Mouse (Mus musculus): ENCODE measurements around the gene Sem1.
"Not testable (repeated sequence)": the region's sequence is repeated elsewhere in the genome, so short reads cannot be mapped to it uniquely, and the experiment has no call there.

Sem1 gene

GRCm38 (mm10) chr6:6578304-6579149 lies at the start of gene Sem1:
Sem1 (minus strand) TSS chr6:6578663.
- DNase-seq (ENCODE audit: low spot score), result peak; percentile 88

GRCm38 (mm10) chr6:6622846-6623749 lies 44.6 kb upstream of the Sem1 start:
- DNase-seq (ENCODE audit: low spot score), result peak; percentile 19

- no peak for DNase-seq (ENCODE audit: low spot score)
Observed at GRCm38 (mm10) chr6:6603561-6604544, 25.4 kb upstream of the Sem1 start.

- DNase-seq (ENCODE audit: low spot score), result peak; percentile 22
Observed at GRCm38 (mm10) chr6:6586313-6586712, 7.8 kb upstream of the Sem1 start.

DNA sequence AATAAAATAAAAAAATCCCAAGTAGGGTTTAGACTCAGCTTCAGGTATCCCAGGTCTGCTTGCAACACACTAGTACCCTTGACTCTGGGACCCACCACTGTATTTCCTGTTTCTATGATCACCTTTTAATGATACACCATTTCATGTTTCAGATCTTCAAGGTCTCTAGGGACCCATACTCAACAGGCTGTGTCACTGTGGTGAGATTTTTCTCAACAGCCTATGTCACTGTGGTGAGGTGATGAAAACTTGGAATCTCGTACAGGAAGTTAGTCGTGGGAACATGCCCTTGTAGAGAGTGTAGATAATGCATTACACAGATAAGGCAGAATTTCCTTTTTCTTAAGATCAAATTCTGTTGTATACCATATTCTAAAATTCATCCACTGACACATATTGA lies 3.4 kb upstream of the Sem1 start:
- no peak for DNase-seq (ENCODE audit: low spot score)

DNA sequence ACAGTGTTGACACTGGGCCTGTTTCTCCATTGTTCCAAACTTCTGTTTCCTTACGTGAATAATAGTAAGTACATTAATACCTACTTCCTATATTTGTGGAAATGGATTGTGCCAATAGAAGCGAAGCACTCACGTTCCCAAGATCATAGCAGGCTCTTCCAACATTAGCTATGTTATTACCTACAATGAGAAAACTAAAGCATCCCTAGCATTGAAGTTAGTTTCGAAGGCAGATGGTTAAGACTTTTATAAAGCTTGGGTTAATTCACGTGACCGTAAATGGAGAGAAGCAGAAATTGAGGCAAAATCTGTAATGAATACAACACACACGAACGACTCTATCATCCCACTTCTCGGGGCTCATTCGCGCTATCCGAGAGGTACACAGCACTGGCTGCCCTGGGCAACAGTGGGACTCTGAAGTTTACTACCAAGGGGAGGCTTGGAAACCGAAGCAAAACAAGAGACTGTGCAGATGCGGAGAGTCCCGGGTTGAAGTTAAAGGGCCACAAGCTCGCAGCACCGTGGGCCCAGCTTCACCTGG lies 650 bp downstream of the Sem1 start:
- no peak for DNase-seq (ENCODE audit: low spot score)

DNA sequence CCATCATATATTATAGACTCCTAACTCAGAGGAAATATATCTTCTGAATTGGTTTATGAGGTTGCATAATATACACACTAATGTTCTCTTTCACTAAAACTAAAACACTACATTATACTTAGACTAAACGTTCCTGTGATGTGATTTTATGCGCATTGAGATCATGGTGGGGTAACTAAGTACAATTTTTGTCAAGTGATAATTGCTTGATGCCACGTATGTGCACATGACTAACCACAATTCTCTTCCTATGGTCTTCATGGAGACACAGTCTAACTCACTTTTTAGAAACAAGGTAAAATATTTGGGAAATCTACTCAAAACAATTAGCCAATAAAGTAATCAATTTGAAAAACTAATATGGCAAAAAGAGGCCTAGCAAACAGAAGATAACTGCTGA lies 1.2 kb downstream of the Sem1 start:
- DNase-seq (ENCODE audit: low spot score), result no peak

DNA sequence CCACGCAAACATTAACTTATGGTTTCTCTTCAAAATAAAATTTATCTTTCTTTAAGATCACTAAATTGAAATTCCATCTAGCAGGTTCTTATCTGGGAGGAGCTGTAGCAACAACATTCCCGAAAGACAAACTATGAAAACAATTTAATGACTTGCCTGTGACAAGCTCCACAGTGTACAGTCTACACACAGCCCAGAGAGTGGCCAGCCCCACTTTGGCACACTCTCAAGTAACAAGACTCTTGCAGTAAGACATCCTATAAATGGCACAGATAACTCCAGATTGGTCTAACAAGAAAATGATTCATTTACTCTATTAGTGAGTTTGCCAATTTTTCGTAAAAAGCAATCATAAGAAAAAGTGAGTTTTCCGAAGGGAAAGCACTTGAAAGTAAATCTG lies 2.7 kb downstream of the Sem1 start:
- no peak for DNase-seq (ENCODE audit: low spot score)

DNA sequence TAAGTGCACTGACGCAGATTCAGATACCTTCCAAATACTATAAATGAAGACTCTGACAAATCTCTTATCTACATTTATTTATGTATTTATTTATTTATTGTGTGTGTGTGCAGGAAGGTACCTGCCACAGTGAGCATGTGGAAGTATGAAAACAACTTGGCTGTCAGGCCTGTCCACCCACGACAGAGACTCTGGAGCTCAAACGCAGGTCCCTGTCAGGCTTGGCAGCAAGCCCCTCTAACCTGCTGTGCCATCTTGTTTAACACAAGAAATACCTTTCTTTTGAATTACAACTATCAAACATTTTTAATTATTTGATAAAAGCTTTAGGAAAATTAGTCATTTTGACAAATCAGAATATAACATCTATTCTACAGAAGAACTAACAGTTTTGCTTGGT lies 10.0 kb downstream of the Sem1 start:
- no peak for DNase-seq (ENCODE audit: low spot score)

DNA sequence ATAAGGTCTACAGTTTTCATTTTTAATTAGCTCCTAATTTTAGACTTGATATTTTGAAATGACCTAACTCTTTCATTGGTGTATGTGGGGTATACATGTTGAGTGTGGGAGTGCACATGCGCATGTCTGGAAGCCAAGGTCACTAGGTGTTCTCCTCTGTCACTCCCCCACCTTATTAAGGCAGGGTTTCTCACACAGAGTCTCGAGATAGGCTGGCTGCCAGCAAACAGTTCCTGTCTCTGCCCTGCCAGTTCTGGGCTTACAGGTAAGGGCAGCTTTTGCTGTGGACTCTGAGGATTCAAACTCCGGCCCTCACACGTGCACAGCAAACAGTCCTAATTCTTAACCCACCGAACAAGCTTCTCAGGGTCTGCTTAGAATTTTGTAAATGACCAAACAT lies 14.8 kb downstream of the Sem1 start:
- DNase-seq (ENCODE audit: low spot score), result no peak

GRCm38 (mm10) chr6:6562716-6563115 lies 15.7 kb downstream of the Sem1 start:
- no peak for DNase-seq (ENCODE audit: low spot score)

DNA sequence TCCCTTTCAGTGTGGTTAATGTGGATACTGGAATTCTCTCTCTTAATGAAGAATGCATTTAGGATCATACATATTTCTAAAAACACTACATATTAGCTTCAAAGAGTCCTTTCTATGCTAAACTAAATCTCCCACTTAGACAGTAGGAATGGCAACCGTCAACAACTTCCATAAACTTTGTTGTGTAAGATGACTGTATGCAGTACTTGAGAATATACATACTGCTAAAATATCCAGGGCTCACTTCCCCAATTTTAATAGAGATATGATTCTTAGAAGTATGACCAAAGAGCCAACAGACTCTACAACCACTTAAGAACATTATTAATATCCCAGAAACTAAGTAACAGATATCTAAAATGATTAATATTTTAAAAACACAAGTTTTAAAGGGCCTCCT lies 20.8 kb downstream of the Sem1 start:
- no peak for DNase-seq (ENCODE audit: low spot score)

GRCm38 (mm10) chr6:6552006-6552405 lies 26.5 kb downstream of the Sem1 start:
- DNase-seq (ENCODE audit: low spot score), result no peak

DNA sequence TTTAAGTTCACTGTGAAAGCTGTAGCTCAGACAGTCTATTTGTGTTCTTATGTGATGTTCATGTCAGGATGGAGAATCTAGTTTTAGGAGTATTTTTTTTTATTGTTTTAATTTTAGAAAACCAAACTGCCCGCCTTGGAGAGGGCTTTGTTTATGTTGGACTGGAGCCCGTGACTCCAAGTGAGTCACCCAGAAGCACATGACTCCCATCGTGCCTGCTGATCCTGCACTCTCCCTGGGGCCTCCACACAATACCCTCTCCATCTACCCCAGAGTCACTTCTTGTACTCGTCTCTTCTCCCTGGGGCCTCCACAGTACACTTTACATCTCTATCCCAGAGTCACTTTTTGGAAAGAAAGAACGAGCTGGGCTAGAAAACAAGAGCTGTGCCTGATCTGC lies 30.5 kb downstream of the Sem1 start:
- no peak for DNase-seq (ENCODE audit: low spot score)

DNA sequence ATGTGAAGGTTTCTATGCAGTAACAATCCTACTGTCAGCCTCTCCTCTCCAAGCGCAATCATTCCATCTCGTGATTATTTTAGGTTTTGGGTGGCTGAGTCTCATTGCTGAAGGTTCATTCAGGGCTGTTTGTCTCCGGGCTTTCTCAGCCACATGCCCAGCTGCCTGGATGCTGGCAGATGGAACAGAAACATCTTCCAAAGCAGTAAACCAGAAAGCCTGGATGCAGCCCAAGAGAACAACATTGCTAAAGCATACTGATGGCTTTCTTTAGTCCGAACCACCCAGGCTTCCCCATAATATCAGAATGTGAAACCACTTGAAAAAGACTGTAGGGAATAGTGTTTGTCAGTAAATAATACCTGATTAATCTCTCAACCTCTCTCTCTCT lies 34.2 kb downstream of the Sem1 start:
- DNase-seq (ENCODE audit: low spot score), result no peak

GRCm38 (mm10) chr6:6543606-6544254 lies 34.7 kb downstream of the Sem1 start:
- no peak for DNase-seq (ENCODE audit: low spot score)

DNA sequence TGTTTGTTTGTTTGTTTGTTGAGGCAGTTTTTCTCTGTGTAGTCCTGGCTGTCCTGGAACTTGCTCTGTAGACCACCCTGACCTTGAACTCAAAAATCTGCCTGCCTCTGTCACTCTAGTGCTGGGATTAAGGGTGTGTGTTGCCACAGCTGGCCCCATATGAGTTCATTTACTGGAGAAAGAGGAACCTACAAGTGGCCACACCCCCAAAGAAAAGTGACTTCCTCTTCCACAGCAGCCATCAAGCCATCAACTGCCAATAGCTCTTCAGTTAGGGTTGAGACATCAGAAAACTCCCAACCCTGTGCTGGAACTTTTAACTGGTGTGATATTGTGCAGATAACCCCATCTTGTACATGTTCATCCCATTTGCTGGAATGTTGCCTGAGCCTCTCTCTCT lies 36.3 kb downstream of the Sem1 start:
- DNase-seq (ENCODE audit: low spot score), result no peak

GRCm38 (mm10) chr6:6536781-6537466 lies 41.5 kb downstream of the Sem1 start:
- no peak for DNase-seq (ENCODE audit: low spot score)

GRCm38 (mm10) chr6:6536359-6536758 lies 42.1 kb downstream of the Sem1 start:
- not testable (repeated sequence) for DNase-seq (ENCODE audit: low spot score)
